Mouse (Mus musculus) spleen, postnatal 4 days (tissue): ENCODE data around the gene Slc3a2.
A peak's percentile ranks its signal among the peaks of the same experiment; 100 is the strongest.
"Not testable (repeated sequence)": the region's sequence is repeated elsewhere in the genome, so short reads cannot be mapped to it uniquely, and the experiment has no call there.

Experiments
- DNase-seq, 2 experiments: peaks; one replicate each; pipeline ENCODE4 v3.0.0; 2022; ENCODE audit warnings: low spot score in 2 of 2

Slc3a2 gene

DNA sequence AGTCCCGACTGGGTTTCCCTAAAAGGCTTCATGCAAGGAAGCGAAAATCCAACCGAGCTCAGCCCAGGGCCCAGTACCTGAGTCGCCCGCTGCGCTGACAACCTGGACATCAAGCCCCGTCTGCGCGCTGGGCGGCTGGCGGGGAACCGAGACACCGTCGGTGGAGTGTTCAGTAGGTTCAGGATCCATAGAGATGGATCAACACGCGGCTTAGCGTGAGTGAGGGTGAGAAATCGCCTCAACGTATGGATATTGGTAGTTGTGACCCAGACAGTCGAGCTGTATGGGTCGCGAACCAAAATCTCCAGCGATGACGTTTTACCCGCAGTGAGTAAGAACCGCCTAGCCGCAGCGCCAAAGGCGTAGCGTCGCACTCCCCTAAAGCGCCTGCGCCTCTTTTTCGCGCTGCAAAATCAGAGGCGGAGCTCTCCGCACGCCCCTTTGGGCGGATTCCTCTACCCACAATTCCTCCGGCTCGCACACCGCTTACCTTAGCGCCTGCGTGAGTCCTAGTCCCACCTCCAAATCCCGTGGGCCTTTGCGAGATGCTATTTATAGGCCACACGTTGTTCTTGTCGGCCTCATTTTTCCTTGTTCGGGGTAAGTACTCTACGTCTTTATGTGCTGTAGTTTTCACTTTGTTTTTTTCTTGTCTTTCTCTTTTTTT, at the start of gene Slc3a2:
Gene Slc3a2, minus strand, starts transcription at position 463 of the 667 bp plus-strand sequence.
- DNase-seq = peak; percentile 95

DNA sequence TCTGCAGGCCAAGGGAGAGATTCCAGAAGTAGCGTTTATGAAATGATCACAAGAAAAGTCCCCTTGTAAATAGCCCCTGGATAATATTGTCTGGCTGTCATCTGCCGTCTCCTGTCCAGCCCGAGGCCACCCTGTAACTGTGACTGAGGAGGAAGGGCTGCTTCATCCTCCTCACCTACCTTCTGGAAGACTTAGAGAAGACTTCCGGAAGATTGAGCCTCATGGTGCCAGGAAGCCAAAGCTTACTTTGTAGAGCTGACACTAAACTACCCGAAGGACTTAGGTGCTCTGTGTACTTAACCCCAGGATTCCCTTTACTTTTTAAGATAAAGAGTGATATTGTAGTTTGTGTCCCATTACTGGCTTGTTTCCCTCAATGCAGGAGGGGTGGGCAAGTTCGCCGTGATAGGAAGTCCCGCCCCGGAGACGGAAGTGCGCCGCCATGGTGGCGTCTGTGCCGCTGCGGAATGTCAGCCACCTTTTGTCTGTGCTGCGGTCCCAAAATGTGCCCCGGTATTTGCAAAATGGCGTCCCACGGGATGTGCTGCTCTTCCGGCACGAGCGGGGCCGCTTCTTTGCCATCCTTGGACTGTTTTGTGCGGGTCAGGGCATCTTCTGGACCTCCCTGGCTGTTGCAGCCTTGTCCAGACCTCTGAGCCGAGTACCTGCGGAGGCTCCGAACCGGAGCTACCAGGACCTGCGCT, 47.5 kb upstream of the Slc3a2 start, which contains the start of gene Tmem223:
Gene Tmem223, plus strand, starts transcription at position 430 of the 704 bp plus-strand sequence.
- peak; percentile 79 to 90 for DNase-seq

DNA sequence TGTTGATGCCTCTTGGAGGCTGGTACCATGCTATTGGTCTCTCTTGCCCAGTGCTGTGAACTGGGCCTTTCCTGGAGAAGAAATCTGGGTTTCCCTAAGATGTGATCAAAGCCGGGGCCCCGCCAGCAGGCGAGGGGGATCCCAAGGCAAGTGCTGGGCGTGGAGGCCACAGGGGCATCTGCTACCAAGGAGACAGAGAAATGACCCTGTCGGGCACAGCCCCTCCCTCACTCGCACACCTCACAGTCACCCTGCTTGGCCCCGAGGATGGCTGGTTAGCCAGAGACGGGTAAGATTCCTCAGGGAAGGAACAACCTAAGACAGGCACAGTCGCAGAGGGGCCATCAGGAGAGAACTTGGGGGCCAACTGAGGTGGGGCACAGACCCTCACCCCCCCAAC, 42.4 kb upstream of the Slc3a2 start:
- peak in 1 of 2 experiments; percentile 59 for DNase-seq

DNA sequence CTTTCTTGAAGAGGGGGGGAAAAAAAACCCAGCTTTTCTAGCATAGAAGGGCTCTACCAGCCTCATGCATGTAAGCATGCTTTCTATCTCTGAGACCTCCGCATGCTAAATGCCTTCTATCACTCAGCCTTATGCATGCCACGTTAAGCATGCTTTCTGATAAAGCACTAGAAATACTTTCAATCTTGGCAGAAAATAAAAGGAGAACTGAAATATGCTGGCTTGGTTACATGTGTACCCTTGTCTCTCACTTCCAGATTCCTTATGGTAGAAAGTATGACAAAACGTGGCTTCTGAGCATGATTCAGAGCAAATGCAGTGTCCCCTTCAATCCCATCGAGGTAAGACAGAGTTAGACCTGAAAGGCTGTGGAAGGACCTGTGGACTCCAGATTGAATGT, 40.1 kb upstream of the Slc3a2 start:
- no peak for DNase-seq

DNA sequence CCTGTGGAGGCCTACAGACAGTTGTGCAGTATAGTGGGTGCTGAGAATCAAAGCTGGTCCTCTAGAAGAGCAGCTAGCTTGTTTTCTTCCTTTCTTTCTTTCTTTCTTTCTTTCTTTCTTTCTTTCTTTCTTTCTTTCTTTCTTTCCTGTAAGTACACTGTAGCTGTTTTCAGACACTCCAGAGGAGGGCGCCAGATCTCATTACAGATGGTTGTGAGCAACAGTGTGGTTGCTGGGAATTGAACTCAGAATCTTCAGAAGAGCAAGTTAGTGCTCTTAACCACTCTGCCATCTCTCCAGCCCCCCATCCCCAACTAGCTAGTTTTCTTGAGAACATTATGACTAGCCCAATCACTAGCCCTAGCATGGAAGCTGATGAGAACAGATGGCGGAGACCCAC, 37.6 kb upstream of the Slc3a2 start:
- no peak for DNase-seq

DNA sequence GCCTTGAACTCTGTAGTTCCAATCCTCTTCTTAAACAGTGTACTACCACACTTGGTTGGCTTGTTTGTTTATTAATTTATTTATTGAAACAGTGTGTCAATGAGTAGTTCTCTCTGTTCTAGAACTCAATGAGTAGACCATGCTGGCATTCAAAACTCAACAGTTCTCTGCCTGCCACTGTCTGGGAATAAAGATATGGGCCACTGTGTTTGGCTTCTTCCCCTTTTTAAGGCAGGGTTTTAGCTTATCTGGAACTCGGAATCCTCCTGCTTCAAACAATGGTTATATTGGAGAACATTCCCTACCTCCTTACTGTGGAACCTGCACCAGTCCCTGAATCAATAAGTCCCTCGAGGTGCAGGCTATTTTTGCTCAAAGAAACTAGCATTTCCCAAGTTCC, 35.7 kb upstream of the Slc3a2 start:
- no peak for DNase-seq

DNA sequence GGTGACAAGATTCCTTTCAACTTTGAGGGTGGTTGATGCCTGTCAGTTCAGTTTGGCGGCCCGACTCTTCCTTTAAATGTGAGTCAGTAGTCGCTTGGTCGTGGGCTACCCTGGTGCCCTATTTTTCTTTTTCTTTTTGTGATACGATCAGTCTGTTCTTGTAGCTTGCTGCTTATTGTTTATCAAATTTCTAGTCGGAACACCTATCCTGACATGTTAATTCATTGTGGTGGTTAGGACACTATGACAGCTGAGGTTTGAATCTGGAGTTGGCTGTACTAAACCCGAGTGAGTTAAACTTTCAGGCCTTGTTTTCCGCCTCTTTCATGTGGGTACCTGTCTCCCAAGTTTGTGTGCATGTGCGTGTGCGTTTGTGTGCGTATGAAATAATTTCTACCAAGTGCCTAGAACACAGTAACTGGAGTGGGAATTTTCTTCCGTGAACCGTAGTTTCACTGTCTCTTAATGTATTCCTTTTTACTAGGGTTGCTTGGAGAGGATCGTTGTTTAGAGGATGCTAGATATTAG, 34.4 kb upstream of the Slc3a2 start:
- no peak for DNase-seq

DNA sequence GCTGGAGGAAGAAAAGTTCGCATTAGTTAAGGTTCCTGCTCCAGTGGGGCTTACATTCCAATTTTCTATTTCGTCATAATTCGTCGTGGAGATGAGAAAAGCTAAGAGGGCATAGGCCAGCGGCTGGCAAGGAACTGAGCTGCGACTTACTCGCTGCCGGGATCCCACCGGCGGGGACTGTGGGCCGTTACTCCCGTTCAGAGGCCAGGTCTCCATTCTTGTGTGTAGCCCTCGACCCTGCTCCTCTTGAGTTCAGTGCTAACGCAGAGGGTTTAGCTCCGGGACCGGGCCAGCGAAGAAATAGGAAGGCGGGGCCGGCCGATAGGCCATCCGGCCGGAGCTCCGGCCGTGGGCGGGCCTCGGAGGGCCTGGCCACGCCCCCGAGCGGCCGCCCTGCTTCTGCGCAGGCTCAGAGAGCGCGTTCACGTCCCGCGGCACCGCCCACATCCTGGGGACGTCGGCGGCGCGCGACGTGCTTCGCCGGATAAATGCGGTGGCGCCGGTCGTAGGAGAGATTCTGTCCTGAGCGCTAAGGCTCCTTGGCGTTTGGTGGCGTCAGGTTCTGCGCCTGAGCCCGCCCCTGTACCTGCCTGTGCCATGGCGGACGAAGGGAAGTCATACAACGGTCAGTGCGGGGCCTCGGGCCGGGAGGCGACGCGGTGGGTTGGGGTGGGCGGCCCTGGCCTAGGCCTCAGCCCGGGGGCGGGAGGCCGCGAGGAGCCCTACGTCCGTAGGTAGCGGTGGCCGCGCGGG, 33.6 kb upstream of the Slc3a2 start, which contains the start of gene Nxf1:
Gene Nxf1, plus strand, starts transcription at position 439 of the 753 bp plus-strand sequence.
- peak; percentile 95 to 98 for DNase-seq

DNA sequence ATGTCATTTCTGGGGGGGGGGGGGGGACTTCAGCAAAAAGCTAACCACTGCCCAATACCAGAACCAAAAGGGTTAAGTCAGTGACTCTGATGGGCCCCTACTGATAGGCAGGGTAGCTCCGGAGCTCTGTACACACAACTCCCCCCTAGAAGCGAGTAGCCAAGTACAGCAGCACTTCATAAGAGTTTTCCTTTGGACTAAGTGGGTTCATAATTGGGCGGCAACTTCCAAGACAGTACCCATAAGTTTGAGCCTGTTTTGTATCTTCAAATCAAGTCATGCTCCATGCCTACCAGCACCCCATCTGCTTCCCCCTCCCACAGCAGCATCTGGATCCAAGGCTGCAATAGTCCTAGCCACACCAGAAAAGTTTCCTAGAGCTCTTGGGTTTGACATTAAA, 32.5 kb upstream of the Slc3a2 start:
- no peak for DNase-seq

DNA sequence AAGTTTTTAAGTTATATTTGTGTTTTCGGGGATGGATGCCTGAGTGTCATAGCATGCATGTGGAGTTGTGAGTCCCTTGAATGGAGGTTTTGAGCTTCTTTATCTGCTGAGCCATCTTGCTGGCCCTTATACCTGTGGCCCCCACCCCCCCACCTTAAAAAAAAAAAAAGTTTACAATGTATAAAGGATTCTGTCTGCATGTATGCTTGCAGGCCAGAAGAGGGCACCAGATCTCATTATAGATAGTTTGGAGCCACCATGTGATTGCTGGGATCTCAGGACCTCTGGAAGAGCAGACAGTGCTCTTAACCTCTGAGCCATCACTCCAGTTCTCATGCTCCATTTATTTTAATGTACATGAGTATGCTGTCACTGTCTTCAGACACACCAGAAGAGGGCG, 24.2 kb upstream of the Slc3a2 start:
- DNase-seq = no peak

DNA sequence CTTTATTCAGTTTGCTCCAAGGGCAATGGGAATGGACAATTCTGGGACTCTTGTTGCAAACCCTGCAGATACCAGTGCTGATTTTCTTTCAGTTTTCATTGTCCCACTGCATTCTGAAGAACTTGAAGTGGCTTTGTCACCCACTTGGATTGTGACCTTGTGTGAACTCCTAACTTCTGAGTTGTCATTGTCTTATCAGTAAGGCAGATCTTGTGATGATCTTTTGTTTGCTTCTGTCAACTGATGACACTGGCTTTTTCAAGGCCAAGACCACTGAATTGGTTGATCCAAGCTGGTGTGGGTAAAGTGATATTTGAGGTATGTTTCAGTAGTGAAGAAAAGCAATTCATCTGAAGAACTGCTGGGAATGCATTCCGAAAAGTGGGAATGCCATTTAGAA, 22.2 kb upstream of the Slc3a2 start:
- DNase-seq = no peak

DNA sequence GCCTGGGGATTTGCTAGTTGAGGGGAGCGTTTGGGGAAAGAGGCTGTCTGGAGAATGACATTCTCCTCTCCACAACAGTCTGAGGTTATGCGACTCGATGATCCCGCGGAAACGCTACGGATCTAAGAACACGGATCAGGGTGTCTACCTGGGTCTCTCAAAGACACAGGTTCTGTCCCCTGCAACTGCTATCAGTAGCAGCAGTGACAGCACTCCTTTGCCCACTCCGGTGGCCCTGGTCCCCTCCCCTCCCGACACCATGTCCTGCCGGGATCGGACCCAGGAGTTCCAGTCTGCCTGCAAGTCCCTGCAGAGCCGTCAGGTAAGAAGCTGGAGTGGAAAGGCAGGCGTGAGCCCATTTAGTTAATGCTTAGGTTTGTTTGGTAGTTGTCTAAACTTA, 19.0 kb upstream of the Slc3a2 start:
- DNase-seq = peak in 1 of 2 experiments; percentile 30

DNA sequence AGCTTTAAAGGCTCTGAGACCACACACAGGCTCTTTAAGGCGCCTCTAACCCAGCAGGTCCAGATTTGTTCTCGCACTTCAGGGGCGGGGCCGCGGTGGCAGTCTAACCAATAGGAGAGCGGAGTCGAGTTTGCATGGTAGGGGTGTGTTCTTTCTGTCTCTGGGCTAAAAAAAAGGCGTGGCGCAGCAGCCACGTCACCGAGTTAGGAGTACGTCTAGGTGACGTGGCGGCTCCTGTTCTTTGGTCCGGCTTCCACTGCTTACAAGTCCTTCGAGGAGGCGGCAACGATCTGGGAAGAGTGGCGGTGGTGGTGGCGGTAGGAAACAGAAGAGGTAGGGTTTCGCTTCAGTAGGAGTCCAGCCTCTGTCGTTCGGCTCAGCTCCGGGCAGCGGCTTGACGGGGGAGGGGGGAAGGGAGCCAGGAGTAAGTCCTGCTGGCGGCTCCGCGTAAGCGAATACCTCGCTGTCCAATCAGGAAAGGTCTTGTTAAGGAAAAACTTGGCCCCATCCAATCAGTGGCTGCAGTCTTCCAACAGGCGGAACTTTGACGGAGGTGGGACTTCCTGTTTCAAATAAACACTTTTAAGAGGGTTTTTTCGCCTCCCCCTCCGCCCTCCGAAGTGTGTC, 18.2 kb upstream of the Slc3a2 start, which contains the start of gene Stx5a:
Gene Stx5a, plus strand, starts transcription at position 171 of the 627 bp plus-strand sequence.
- DNase-seq = peak; percentile 93 to 95

DNA sequence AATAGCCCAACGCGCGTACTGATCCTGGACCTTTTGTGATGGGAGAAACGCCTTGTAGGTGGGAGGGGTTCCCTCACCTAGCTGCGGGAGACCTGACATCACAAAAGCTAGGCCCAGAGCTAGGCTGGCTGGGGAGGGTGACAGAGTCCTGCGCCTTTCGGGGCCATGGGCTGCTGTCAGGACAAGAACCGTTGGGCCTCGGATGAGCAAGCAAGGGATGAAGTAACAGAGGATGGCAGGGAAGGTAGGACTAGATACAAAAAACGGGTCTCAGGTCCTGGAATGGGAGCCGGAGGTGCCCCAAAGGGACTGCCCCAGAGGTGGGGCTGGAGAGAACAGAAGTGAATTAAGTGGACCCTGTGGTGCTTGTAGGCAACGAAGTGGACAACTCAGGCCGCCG, 17.4 kb upstream of the Slc3a2 start, which contains the start of gene 1700092M07Rik:
Gene 1700092M07Rik, plus strand, starts transcription at position 116 of the 400 bp plus-strand sequence.
- no peak for DNase-seq

DNA sequence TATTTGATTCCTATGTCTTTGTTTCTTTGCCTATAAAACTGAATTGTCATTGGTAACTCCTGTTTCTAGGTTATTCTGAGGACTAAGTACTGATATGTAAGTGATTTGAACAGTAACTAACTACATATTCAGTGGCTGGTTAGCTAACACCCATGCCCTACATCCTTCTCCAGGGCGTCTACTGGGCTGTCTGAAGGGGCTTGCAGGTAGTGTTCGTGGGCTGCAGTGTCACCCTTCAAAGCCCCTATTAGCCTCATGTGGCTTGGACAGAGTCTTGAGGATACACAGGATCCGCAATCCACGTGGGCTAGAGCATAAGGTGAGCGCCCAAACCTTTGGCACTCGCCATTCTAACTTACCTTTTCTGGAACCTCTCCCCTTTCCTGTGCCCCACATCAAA, 16.5 kb upstream of the Slc3a2 start:
- no peak for DNase-seq

DNA sequence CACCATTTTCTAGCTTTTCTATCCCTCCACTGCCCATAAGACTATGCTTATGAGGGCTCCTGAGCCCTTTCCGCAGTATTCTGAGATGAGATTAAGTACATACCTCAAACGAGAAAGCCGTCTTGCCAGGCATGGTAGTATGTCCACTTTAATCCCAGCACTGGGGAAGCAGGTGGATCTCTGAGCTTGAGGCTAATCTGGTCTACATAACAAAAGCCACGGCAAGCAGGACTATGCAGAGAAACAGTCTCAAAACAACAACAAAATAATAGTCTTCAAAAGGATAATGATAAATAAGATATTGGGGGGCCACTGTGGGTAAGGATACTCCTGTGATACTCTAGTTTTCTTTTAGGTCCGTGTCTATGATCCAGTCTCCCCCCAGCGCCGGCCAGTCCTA, 15.7 kb upstream of the Slc3a2 start:
- no peak for DNase-seq

DNA sequence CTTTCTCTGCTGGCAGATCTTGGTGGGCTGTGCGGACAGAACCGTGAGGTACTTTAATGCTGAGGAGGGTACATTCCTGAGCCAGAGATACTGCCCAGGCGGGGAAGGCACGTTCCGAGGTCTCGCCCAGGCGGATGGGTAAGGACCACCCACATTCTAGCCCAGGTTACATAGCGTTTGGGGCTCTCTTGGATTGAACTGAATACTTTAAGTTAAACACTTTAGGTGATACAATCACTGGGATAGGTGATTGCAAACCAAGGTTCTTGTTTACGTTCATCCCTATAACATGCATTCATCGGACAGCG, 12.9 kb upstream of the Slc3a2 start:
- DNase-seq = no peak

DNA sequence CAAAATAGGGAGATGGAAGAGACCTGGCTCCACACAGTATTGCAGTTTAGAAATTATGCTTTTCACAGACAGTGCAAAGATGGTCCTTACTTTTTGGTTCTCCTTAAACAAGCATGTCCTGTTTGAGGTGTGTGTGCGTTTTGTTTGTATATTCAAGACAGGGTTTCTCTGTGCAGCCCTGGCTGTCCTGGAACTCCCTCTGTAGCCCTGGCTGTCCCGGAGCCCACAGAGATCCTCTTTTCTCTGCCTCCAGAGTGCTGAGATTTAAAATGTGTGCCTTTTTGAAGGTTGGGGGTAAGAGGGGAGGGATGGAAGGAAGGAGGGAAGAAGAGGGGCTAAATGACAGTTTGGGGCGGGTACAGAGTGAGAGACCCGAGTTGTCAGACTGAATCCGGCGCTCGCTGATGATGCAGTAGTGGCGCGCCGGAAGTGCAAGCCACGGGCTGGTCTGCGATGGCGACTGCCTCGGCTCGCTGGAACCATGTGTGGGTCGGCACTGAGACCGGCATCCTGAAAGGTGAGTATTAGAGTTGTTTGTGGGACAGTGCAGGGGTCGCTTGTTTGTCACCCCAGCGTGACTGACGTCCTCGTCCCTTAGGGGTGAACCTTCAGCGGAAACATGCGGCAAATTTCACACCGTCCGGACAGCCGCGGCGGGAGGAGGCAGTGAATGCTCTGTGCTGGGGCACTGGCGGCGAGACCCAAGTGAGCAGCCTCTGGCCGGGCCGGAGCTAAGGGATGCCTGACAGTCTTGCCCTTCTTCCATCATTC, 12.4 kb upstream of the Slc3a2 start, which contains the start of gene Wdr74:
Gene Wdr74, plus strand, starts transcription at position 439 of the 771 bp plus-strand sequence.
- peak; percentile 87 to 94 for DNase-seq

DNA sequence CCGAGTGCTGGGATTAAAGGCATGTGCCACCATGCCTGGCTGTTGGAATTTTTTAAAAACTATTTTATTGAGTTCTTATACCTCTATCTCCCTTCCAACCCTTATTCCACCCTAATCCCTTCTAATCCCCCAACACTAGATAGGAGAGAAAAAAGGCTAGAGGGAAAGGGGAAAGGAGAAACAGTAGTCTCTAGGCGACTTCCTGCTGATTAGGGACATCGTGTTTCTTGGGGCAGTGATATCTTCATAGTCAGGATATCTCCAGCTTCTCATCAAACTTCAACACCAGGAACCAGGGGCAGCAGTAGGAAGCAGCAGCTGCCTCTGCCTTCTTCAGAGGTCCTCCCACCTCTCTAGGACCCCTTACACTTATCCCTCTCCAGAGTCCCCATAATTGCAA, 11.2 kb upstream of the Slc3a2 start:
- no peak for DNase-seq

DNA sequence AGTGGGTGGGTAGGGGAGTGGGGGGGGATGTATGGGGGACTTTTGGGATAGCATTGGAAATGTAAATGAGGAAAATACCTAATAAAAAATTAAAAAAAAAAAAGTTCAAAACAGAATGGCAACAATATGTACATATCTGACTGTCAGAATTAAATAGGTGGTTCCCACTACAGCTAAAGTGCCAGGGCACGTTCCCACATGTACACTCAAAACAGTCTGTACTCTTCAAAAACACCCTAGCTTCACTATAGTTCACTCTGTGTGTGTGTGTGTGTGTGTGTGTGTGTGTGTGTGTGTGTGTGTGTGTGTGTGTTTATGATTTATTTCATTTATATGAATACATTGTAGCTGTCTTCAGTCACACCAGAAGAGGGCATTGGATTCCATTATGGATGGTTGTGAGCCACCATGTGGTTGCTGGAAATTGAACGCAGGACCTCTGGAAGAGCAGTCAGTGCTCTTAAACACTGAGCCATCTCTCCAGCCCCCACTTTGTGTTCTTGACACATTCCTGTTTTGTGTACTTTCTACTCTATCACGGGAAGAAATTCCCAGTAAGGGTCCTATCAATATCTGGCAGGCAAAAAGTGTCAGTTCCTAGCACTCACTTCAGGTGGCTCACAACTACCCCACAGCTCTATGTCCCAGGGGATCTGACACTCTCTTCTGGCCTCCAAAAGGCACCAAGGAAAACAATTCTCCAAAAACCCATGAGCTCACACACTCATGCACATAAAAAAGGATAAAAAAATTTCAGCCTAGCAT, 5.3 kb upstream of the Slc3a2 start:
- DNase-seq = not testable (repeated sequence)
